Mouse (Mus musculus) small intestine, adult 2 months (tissue): ENCODE data around the gene Supt3.

Experiments
- CTCF ChIP-seq: fragments of 200-500 bp; IDR thresholded peaks from 2 replicates; pipeline ENCODE4 v1.5.1; 2012; ENCODE audit warnings: low read depth, mild to moderate bottlenecking, control low read depth, inconsistent platforms, low read length, moderate library complexity, mixed read lengths; ENCODE audit not compliant: insufficient replicate concordance, insufficient read length; ENCODE audit errors: extremely low read depth
- POLR2A ChIP-seq: fragments of 200-500 bp; IDR thresholded peaks from 2 replicates; pipeline ENCODE4 v1.6.1; 2012; ENCODE audit warnings: low read depth, mild to moderate bottlenecking, control low read depth, inconsistent platforms, low read length, moderate library complexity

GRCm38 (mm10) chr17:45045804-45046203, 268.9 kb downstream of the Supt3 start:
- TF ChIP-seq POLR2A, result no peak
- TF ChIP-seq CTCF, result peak; percentile 37; the same call in 1 of the 2 replicates
